Mouse (Mus musculus) heart, adult 9 months (tissue): ENCODE data around the gene Gnai1.

Source experiments
- DNase-seq, 2 experiments: peaks; one replicate each; pipeline ENCODE4 v3.0.0; 2022; ENCODE audit warnings: low spot score in 2 of 2

Gnai1 gene

DNA sequence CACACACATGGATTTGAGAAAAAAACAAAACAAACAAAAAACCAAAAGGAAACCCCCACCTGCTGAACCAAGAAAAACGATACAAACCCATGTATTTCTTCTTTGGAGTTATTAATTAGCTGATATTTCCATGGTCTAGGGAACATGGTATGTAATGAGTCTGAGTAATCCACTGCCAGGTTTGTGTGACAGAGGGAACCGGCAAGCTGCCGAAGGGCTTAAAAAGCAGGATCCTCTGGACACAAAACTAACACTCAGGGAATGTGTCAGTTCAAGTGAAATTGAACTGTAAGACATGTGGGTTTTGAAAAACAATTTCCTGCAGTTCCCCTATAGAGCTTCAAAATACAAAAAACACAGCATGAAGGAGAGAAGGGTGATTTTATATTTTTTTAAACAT is 72.1 kb downstream of the Gnai1 start:
- DNase-seq = no peak

DNA sequence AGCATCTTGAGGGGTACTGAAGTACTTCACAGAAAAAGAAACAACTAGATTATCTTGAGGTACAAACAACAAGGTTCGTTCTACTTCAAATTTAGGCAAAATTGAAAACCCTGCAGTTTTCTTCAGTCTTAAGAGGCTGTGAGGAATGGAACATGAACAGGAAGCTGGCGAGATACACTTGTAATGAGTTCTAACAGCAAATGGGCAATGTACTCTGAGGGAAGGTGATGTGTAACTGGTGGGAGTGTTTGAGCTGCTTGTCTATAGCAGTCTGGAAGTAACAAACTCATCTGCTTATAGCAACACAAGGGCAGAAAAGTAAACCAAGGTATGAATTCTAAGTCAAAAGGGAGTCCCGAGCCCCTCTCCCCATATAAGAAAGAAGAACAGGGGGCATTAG is 78.1 kb downstream of the Gnai1 start:
- DNase-seq = no peak

DNA sequence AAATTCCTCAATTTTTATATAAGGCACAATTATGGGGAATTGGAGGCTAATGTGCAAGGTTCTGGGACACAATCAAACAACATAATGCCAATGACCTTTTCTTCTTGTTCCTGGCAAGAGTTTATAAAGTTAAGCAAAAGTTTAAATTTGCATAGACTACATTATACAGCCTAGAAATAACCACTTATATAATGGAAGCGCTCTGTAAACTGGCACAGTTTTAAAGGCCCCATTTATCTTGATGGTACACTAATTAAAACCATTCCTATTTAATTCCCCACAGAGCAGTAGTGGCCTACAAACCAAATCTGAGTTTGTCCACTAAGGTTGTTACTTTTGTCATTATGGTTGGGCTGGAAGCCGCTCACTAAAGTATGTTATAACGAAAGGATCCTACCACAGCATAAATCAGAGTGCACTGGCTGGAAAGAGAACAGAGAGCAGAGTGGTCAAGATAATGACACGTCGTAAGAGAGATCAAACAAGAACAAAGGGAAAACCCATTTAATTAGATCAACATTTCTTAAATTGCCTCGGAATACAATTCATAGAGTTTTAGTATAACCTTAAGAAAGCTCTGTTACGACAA is 85.7 kb downstream of the Gnai1 start:
- no peak for DNase-seq

DNA sequence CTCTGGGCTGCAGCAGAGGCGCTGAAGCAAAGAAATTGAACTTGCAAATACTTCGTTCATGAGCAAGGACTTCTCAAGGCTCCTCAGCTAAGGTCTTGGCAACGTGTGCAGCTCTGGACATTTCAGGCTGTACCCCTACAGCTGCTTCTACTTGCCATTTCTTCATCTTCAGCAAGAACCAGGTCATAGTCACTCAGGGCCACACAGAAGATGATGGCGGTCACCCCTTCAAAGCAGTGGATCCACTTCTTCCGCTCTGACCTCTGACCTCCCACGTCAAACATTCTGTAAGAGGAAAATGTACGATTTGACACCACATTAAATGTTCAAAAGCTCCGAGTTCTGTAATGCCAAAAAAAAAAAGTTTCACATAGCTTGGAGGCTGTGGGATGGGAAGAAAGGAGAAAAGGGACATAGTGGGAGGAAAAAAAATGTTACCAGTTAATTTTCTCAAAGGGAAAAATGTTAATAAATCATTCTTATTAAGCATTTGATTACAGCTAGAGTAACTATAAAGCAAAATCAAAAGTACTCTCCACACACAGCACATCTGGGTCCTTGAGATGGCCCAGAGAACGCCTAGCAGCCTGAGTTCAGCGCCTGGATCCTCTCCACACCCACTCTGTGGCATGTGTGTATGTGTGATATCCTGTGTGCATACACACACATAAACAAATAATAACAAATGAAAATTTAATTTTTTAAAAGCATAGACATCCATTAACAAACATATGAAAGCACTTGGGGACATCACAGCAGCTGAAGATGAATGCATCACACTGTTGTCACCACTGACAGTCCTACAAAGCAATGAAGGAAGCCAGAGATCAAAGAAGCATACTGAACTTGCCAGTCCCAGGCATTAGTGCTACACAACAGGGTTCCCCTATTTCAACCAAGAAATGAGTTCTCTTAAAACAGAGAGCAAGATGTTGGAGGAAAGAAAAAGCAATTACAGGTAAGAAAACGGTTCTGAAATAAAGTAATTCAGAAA is 86.6 kb downstream of the Gnai1 start:
- no peak for DNase-seq

DNA sequence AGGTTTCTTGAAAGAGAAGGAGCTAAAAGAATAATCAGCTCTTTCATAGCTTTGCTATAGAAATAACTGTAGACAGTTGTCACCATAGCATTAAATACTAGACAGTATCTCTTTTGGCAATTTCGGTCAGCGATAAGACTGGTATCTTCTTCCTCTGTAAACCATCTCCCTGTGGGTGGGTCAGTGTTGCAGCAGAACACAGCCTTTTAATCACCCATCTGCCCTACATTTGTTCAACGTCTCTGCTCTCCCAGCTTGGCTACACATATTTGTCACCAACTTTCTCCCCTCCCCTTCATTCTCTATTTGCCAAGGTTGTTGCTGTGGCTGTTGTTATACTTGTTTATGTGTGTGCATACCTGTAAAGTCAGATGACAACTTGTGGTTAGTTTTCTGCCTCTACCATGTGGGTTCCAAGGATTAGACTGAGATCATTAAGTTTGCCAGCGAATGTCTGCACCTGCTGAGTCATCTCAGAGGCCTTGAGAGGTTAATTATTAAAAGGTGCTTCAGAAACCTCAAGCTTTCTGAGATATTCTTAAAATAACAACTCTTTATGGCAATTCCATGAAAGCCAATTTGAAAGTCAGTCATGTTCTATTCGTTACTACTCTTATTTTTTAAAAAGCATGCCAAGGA is 109.7 kb downstream of the Gnai1 start:
- no peak for DNase-seq

DNA sequence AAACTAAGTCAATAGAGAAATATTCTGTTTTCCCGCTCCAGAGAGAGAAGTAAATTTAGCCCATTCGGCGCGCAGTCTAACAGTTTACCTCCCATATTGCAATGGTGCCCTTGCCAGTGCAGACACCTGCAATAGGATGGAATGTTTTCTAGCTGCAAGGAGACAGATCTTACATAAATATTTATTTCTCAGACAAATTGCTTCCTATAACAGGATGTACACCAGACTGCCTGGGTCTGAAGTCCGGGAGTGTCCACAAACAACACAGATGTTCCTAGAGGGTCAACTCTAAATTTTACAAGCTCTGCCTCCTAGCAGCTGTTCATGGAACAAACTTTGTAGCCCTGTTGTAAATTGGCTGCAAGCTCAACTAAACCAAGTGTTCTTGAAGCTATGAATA is 111.0 kb downstream of the Gnai1 start:
- DNase-seq = no peak

DNA sequence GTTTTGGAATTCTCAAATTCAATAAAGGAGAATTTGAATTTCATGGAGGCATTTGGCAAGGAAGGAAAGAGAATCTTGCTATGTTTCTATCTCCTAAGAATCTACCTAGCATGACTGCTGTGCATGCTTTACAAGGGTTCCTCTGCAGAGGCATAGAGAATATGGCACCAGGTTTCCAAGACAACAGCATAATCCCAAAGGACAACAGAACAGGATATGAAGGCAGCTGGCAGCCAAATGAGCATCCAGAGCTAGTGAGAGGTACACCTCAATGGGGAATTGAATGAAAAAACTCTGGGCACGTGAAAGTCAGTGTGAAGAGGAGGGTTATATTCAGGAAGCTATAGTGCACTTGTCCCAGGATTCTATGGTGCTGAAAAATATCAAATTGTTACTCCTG is 130.8 kb downstream of the Gnai1 start:
- DNase-seq = no peak

DNA sequence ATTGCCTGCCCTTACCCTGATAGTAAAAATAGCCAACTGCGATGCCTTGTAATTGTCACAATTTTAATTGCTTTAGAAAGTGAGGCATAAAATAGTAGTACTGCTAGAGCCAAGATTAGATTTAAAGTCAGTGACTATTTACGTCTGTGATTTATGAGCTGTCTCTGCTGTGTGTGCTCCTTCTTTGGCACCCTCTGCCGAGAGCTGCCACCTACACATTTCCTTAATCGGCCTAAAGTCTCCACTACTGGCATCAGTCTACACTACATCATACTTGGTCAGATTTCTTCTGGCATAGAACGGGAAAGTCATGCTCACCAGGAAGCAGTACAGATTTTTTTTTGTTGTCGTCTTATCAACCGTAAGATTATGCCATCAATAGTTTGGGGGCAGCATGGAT is 131.3 kb downstream of the Gnai1 start:
- no peak for DNase-seq

DNA sequence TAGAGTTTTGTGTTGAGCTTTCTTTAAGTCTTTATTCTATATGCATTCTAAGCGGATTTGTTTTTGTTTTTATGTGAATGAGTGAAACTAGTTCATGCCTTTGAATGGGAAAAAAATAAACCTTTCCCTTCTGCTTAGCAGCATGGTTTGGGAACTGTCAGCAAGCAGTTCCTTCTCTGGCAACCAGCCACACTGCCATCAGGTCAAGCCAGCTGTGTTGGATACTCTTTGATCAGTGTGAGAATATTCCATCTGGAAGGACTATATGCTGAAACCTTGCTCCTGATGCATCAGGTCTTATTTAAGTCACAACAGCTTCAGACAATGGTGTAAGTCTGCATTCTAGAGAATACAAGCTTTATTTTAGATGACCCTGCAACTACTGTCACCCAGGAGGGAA is 139.3 kb downstream of the Gnai1 start:
- no peak for DNase-seq

DNA sequence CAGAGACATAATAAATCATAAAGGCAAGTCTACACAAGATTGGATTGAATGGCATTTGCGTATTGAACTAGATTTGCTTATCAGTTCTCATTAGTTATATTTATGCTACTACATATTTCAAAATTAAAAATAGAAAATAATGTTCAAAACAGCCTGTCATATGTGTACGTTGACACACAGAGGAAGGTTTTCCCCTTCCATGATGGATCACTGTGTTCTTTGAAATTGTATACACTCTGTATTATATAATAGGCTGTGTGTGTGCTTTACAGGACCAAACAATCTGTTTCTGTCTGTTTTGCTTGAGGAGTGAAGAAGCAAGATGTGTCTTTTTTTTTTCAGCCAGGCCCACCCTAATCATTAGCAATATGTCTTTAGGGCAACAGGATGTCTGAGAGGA is 141.9 kb downstream of the Gnai1 start:
- DNase-seq = no peak

DNA sequence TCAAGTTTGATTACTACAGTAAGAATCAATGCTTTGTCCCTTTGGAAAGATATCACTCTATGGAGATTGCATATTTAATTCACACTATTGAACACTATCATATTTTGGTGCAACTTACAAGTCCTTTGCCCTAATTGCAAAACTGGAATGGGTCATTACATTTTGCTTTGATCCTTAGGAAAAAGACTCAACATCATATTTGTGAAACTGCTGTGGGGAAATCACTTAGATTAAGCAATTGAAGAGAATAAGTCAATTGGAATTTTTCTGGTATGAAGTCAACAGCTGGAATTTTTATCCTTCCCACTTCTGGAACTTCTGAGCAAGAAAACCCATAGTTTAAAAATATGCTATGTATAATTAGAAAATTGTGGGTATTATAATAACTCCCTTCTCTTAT is 142.3 kb downstream of the Gnai1 start:
- DNase-seq = no peak
